ENCODE assay signal across 16 mouse cellular contexts in the genomic region with DNA sequence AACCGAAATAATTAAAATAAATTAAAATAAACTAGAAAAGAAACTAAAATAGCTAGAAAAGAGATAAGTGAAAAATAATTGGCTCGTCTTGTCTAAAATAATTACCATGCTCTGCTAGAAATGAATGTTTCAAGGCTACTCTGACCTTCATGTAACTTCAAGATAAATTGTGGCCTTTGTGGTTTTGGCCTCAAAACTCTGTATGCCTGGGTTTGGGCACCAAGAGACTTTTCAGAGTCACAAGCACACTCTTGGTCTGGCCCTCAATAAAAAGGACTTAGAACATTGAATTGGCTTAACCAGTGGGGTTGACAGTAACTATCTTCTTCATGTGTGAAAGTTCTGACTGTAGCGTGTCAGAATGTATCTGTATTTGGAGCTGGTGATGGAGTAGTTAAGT.
"Had no signal": no experiment of that assay in that cellular context is flagged by ENCODE, and none has a peak within 500 bp of the region (broad histone marks: within the 10 kb centered on the region; RNA-seq: fewer than 3 reads in every experiment).

No protein-coding gene starts in this region.

- H3K4me1 ChIP-seq: neural tube, embryonic 13.5 days; neural tube, embryonic 15.5 days; stomach, embryonic 15.5 days had no signal

- H3K9me3 ChIP-seq: neural tube, embryonic 13.5 days; neural tube, embryonic 15.5 days; stomach, embryonic 15.5 days had no signal

- H3K9ac ChIP-seq: neural tube, embryonic 13.5 days; neural tube, embryonic 15.5 days; stomach, embryonic 15.5 days had no signal

- H3K36me3 ChIP-seq: neural tube, embryonic 13.5 days; neural tube, embryonic 15.5 days; stomach, embryonic 15.5 days had no signal

- H3K27ac ChIP-seq: neural tube, embryonic 13.5 days; neural tube, embryonic 15.5 days; stomach, embryonic 15.5 days; stomach, postnatal 0 days had no signal

- H3K27me3 ChIP-seq: neural tube, embryonic 15.5 days had no signal

- H3K4me2 ChIP-seq: neural tube, embryonic 13.5 days; neural tube, embryonic 15.5 days; stomach, embryonic 15.5 days had no signal

- H3K4me3 ChIP-seq: neural tube, embryonic 13.5 days; neural tube, embryonic 15.5 days; stomach, embryonic 15.5 days had no signal

- DNase-seq: retina, postnatal 1 day; right cerebral cortex, adult 18-20 months; right cerebral cortex, postnatal 14 days; right cerebral cortex, postnatal 25 days; right cerebral cortex, postnatal 4 days; spleen, adult 18-20 months; thymus, adult 18-20 months; thymus, adult 2 months; thymus, postnatal 14 days; thymus, postnatal 25 days; thymus, postnatal 36 days; thymus, postnatal 4 days had no signal
